Mouse (Mus musculus) lung, postnatal 36 days (tissue): Measurements from ENCODE around the gene Ptov1.
A peak's percentile ranks its signal among the peaks of the same experiment; 100 is the strongest.
"Not testable (repeated sequence)": the region's sequence is repeated elsewhere in the genome, so short reads cannot be mapped to it uniquely, and the experiment has no call there.

Source experiments
- DNase-seq: peaks from one replicate; pipeline ENCODE4 v3.0.0; 2022; ENCODE audit warnings: mixed read lengths

Ptov1 gene

GRCm38 (mm10) chr7:44888256-44889105, 18.9 kb upstream of the Ptov1 start:
- DNase-seq: no peak

- peak; percentile 53 for DNase-seq
These were observed 17.4 kb upstream of the Ptov1 start for GRCm38 (mm10) chr7:44886964-44887363.

- no peak for DNase-seq
These were observed 15.0 kb upstream of the Ptov1 start for GRCm38 (mm10) chr7:44884637-44885036.

GRCm38 (mm10) chr7:44883036-44883435, 13.4 kb upstream of the Ptov1 start:
- DNase-seq: no peak

- no peak for DNase-seq
These were observed 8.2 kb upstream of the Ptov1 start for GRCm38 (mm10) chr7:44877833-44878232.

GRCm38 (mm10) chr7:44871774-44872173, 2.2 kb upstream of the Ptov1 start:
- DNase-seq: not testable (repeated sequence)

- no peak for DNase-seq
These were observed 1.6 kb upstream of the Ptov1 start for GRCm38 (mm10) chr7:44871181-44871580.

GRCm38 (mm10) chr7:44870614-44871013, 1.0 kb upstream of the Ptov1 start:
- no peak for DNase-seq

- peak; percentile 77 for DNase-seq
These were observed 480 bp downstream of the Ptov1 start for GRCm38 (mm10) chr7:44868919-44869696.

- peak; percentile 85 for DNase-seq
These were observed 1.1 kb downstream of the Ptov1 start for GRCm38 (mm10) chr7:44868465-44868864.

- DNase-seq: no peak
These were observed 1.8 kb downstream of the Ptov1 start for GRCm38 (mm10) chr7:44867802-44868201.

GRCm38 (mm10) chr7:44867010-44867702, 2.4 kb downstream of the Ptov1 start:
- no peak for DNase-seq

GRCm38 (mm10) chr7:44866276-44867009, 3.1 kb downstream of the Ptov1 start:
- DNase-seq: peak; percentile 73

- no peak for DNase-seq
These were observed 4.7 kb downstream of the Ptov1 start for GRCm38 (mm10) chr7:44864595-44865542.

- no peak for DNase-seq
These were observed 5.5 kb downstream of the Ptov1 start for GRCm38 (mm10) chr7:44863982-44864494.

GRCm38 (mm10) chr7:44863210-44863609, 6.4 kb downstream of the Ptov1 start:
- no peak for DNase-seq

- DNase-seq: no peak
These were observed 7.2 kb downstream of the Ptov1 start for GRCm38 (mm10) chr7:44862434-44862833.

GRCm38 (mm10) chr7:44861429-44861816, 8.2 kb downstream of the Ptov1 start:
- no peak for DNase-seq

GRCm38 (mm10) chr7:44860576-44861428, 8.8 kb downstream of the Ptov1 start:
- peak; percentile 75 for DNase-seq

GRCm38 (mm10) chr7:44859896-44860295, 9.7 kb downstream of the Ptov1 start:
- no peak for DNase-seq
